Mouse (Mus musculus) thymus, postnatal 4 days (tissue): ENCODE measurements around the gene Ints13.

Source experiments
- DNase-seq: peaks from one replicate; pipeline ENCODE4 v3.0.0; 2021

Ints13 gene

GRCm38 (mm10) chr6:146538661-146539060, 39.0 kb downstream of the Ints13 start:
- no peak for DNase-seq

DNA sequence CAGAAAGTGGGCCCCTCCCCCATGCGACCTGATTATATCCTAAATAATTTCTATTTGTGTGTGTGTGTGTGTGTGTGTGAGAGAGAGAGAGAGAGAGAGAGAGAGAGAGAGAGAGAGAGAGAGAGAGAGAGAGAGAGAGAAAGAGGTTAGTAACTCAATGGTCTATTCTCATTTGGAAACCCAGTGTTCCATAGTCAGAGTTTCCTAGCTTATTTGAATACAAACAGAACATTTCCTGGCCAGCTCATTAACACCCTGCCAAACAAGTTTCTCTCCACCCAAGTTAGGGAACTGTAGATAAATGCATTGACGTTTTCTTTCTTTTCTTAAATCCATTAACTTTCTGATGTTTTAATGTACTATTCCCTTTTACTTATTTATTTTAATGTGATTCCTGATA, 39.6 kb downstream of the Ints13 start:
- DNase-seq, result no peak

DNA sequence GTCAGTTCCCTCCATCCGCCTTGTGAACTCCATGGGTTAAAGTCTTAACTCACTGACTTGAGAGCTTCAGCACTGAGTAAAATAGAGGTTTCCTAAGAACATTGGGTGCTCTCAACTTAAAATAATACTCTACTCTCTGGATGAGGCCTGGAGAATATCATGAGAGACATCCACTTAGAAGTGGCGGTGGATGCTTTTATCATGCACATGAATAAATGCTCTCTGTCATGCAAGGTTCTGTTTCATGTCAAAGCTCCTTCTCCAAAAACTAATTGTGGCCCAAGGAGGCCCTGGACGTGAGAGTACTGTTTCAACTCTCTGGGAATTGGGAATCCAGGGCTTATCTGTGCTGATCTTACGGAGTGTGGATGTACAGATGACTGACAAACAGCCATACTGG, 40.5 kb downstream of the Ints13 start:
- DNase-seq, result no peak

DNA sequence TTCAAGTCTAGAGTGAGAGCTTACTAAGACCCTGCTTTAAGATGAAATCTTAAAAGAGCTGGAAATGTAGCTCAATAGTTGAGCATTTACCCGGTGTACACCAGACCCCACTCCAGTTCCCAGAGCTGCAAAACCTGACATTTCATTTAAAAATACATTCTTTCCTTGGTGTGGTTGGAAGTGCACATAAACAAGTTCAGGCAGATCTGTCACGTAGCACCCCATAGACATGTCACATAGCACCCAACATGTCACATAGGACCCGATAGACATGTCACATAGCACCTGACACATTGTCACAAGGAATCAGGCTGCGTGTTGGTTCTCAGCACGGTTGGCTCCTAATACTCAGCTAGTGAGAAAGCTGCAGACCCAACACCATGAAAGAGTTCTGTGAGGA, 42.1 kb downstream of the Ints13 start:
- DNase-seq, result no peak

- DNase-seq, result no peak
These were observed 44.5 kb downstream of the Ints13 start for GRCm38 (mm10) chr6:146533146-146533545.

GRCm38 (mm10) chr6:146530769-146531168, 46.9 kb downstream of the Ints13 start:
- DNase-seq, result no peak

DNA sequence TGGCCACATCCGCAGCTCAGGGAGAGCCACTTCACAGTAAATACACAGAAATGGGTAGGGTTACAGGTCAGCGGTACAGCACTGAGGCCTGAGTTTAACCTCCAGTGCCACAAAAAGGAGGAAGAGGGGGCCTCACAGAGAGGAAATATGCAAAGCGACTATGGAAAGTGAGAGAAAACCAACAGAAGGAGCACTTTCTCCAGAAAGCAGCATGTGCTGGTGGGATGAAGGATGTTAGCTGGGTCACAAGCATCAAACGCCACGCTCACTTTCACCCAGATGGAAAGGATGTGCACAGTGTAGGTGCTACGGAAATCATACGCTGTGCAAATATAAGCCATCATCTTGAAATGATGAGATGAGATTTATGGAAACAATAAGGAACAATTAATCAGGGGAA, 47.3 kb downstream of the Ints13 start:
- no peak for DNase-seq

GRCm38 (mm10) chr6:146527537-146527936, 50.1 kb downstream of the Ints13 start:
- DNase-seq, result no peak

GRCm38 (mm10) chr6:146525500-146525899, 52.1 kb downstream of the Ints13 start:
- DNase-seq, result no peak

DNA sequence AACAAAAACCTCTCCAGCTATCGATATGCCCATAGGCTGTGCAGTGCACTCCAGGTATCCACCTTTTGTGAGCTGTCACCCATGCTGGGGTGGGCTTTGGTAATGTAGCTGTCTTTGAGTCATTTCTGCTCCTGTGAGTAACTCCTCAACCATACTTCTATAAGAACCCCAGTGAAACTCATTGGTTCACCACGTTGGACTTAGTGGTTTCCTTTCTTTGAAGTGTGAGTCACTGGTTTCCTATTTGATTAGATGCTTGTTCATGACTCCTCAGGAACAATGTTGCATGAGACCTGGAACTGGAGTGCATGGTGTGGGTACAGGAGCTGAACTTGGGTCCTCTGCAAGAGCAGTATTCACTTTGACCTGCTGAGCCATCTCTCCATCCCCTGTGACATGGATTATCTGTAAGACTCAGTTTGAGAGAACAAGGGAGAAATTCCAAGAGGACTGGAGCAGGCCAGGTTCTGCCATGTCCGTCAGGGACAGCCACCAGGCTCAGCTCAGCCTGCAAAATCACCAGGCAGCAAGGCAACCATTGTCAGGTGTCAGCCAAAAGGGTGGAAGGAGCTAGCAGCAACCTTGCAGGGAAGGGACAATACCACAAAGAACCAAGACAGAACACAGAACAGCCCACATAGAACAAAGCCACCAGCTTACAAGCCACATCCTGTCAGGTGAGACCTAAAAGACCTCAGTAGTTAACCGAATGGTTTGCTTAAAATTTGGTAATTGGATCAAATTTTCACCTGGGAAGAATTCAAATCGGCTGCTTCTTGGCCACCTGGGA, 56.0 kb downstream of the Ints13 start:
- no peak for DNase-seq

DNA sequence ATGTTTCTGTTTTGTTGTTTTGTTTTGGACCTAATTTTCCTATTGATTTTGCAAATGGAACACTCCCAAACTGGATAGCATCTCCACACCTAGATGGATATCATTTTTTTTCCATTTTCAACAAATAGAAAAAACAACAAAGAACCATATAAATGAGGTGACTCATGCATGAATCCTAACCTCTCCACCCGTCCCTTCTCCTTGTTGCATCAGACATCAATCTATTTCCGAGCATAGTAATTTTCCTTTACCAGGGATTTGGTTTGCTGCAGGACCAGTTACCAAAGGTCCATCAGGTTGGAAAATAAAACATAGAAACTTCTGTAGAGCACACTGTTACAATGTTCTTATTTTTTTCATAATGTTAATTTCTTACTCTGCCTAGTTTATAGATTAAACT, 58.6 kb downstream of the Ints13 start:
- DNase-seq, result no peak

DNA sequence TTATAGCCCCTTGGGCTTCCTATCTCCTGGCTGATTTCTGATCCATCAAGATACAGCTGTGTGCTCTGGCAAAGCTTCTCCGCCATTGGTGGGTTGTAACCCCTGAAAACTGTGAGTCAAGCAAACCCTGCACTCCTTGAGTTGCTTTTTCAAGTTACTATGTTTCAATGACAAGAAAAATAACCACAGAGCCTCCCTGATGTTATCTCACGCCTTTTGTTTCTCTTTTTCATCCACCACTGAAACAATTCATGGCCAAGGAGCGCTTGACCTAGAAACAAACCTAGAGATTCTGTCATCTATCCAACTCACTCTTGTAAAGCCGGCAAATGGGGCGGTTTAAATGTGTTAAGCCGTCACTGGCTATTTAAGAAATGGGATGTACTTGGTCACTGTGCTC, 61.7 kb downstream of the Ints13 start:
- peak; percentile 35 for DNase-seq

- DNase-seq, result peak; percentile 71
These were observed 63.1 kb downstream of the Ints13 start for GRCm38 (mm10) chr6:146514531-146514948.

- no peak for DNase-seq
These were observed 63.7 kb downstream of the Ints13 start for GRCm38 (mm10) chr6:146513899-146514298.

DNA sequence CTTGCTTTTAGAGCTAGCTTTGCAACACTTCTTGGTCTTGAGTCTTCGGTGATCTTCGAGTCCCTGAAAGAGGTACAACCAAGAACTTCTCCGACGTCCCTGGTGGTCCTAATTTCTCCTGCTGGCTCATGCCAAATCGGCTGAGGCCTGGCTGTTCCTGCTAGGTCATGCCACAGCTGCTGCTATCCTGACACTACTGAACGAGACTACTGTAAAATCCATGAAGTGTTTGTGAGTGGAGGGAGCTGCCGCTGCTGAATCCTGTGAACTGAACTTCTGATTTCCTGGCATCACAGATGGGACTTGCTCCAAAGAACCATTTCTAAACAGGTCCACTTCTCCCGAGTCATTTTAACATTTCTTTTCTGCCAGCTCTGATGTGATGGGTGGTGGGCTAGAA, 64.3 kb downstream of the Ints13 start:
- DNase-seq, result no peak

GRCm38 (mm10) chr6:146511511-146511910, 66.1 kb downstream of the Ints13 start:
- DNase-seq, result no peak

- no peak for DNase-seq
These were observed 67.7 kb downstream of the Ints13 start for GRCm38 (mm10) chr6:146509891-146510290.

GRCm38 (mm10) chr6:146504459-146504858, 73.2 kb downstream of the Ints13 start:
- DNase-seq, result no peak

DNA sequence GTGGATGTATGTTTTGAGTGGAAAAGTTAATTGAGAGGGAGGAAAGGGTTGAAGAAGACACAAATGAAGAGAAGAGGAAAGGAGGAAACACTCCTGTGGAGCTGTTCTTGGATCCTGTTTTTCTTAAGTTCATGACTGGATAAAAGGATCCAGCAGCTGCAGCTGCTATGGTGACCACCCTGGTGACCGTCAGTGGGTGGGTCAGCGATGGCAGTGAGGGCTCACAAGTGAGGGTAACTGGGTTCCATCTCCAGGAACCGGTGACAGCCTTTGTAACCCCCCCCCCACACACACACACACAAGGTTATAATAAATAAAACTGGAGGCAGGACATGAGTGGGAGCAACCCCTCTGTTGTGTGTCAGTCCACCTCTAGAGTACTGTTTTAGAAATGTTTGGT, 74.8 kb downstream of the Ints13 start:
- DNase-seq, result no peak

- DNase-seq, result peak; percentile 92
These were observed 75.5 kb downstream of the Ints13 start, which contains the start of gene Itpr2 for GRCm38 (mm10) chr6:146501866-146502804. Gene Itpr2 (minus strand): TSS chr6:146502223.

- DNase-seq, result peak; percentile 85
These were observed 76.2 kb downstream of the Ints13 start for GRCm38 (mm10) chr6:146501316-146501865.

- DNase-seq, result no peak
These were observed 76.9 kb downstream of the Ints13 start for GRCm38 (mm10) chr6:146500771-146501170.

- DNase-seq, result no peak
These were observed 77.4 kb downstream of the Ints13 start for GRCm38 (mm10) chr6:146500206-146500605.
